Mouse (Mus musculus) C2C12 (cell line): Measurements from ENCODE around the gene Psg20.
"Not testable (repeated sequence)": the region's sequence is repeated elsewhere in the genome, so short reads cannot be mapped to it uniquely, and the experiment has no call there.

Experiments used
- CTCF ChIP-seq: IDR thresholded peaks from one replicate; pipeline ENCODE4 v1.5.1; 2011; ENCODE audit not compliant: control insufficient read depth, insufficient read depth, insufficient read length
- MAX ChIP-seq: IDR thresholded peaks from one replicate; pipeline ENCODE4 v1.6.1; 2011; ENCODE audit warnings: mild to moderate bottlenecking, control low read depth

DNA sequence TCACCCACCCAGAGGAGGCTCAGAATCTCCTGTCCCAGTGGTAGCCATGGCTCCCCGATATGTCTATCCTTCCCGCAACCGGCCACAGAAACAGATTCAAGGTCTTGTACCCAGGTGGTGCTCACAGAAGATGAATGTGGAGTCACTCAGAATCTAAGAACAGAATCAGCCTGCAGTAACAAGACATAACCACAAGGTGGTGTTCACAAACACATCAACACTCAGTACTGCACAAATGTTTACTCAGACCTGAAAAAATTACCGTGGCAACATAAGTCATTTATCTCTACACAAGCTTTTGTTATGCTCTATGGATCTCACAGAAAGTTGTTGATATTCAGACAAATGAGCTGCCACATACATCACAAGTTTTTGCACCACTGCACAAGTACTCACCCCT lies 24.3 kb upstream of the Psg20 start:
- not testable (repeated sequence) for TF ChIP-seq CTCF, MAX
